Mouse (Mus musculus) erythroid progenitor cell, adult 5-6 weeks (primary cell): Measurements from ENCODE around the gene Scamp3. TPM values are rescaled to one million over a fixed set of nuclear protein-coding genes. Genes with fewer than 3 reads are reported as not detected.

Source experiments
- ATAC-seq: replicated peaks from 2 replicates; pipeline ENCODE4 v1.8.0; 2016; ENCODE audit warnings: moderate number of reproducible peaks, mild to moderate bottlenecking, moderate TSS enrichment, inconsistent platforms; ENCODE audit not compliant: poor library complexity, low FRiP score, severe bottlenecking
- total RNA-seq, 2 experiments: library from RNA; stranded (forward) in 1 of 2; stranded (reverse) in 1 of 2; fragments of 150-400 nt in 1 of 2; fragments of 186-747, 209-891 nt in 1 of 2; gene quantifications; 2 replicates each; pipeline versions ENCODE4 v1.2.3 to v1.2.4; 2015 to 2017; ENCODE audit warnings: low replicate concordance in 2 of 2

Scamp3 gene
- total RNA-seq (2015; ENCODE audit: low replicate concordance) (19.3 and 33.9 TPM in 2 replicates), total RNA-seq (2017; ENCODE audit: low replicate concordance) (3.6 and 8.0 TPM in 2 replicates)

GRCm38 (mm10) chr3:89177242-89178106 is at the start of gene Scamp3:
TSS of gene Scamp3 (plus strand) at chr3:89177473.
- peak; percentile 93 for ATAC-seq

- ATAC-seq: no peak
These were observed 47.4 kb upstream of the Scamp3 start for GRCm38 (mm10) chr3:89129908-89130307.

GRCm38 (mm10) chr3:89131816-89132215 is 45.5 kb upstream of the Scamp3 start:
- no peak for ATAC-seq

GRCm38 (mm10) chr3:89132285-89133062 is 44.8 kb upstream of the Scamp3 start:
- ATAC-seq: peak; percentile 72

- ATAC-seq: no peak
These were observed 44.2 kb upstream of the Scamp3 start for GRCm38 (mm10) chr3:89133063-89133450.

- ATAC-seq: no peak
These were observed 43.5 kb upstream of the Scamp3 start for GRCm38 (mm10) chr3:89133752-89134151.

GRCm38 (mm10) chr3:89135958-89136357 is 41.3 kb upstream of the Scamp3 start, which contains the start of gene Pklr:
TSS of gene Pklr (plus strand) at chr3:89136142.
- ATAC-seq: peak; percentile 32

GRCm38 (mm10) chr3:89136365-89136764 is 40.9 kb upstream of the Scamp3 start:
- ATAC-seq: peak; percentile 54

- ATAC-seq: no peak
These were observed 32.5 kb upstream of the Scamp3 start for GRCm38 (mm10) chr3:89144821-89145220.

GRCm38 (mm10) chr3:89145566-89145965 is 31.7 kb upstream of the Scamp3 start:
- ATAC-seq: no peak

GRCm38 (mm10) chr3:89147101-89147978 is 29.9 kb upstream of the Scamp3 start:
- peak; percentile 81 for ATAC-seq

- ATAC-seq: no peak
These were observed 29.3 kb upstream of the Scamp3 start for GRCm38 (mm10) chr3:89147979-89148311.

- ATAC-seq: no peak
These were observed 28.7 kb upstream of the Scamp3 start for GRCm38 (mm10) chr3:89148567-89148966.

GRCm38 (mm10) chr3:89152084-89152835 is 25.0 kb upstream of the Scamp3 start:
- ATAC-seq: no peak

GRCm38 (mm10) chr3:89156951-89157350 is 20.3 kb upstream of the Scamp3 start:
- no peak for ATAC-seq

GRCm38 (mm10) chr3:89158651-89159050 is 18.6 kb upstream of the Scamp3 start:
- no peak for ATAC-seq

- ATAC-seq: 0 out of 2 replicates have a peak, but pooled peaks have one; percentile 20
These were observed 18.1 kb upstream of the Scamp3 start for GRCm38 (mm10) chr3:89159211-89159610.

- ATAC-seq: no peak
These were observed 17.5 kb upstream of the Scamp3 start, which contains the start of gene Hcn3 for GRCm38 (mm10) chr3:89159616-89160344. TSS of gene Hcn3 (minus strand) at chr3:89160196.
